Mouse (Mus musculus) testis, adult 2 months (tissue): ENCODE measurements around the gene Setd2.

Experiments
- CTCF ChIP-seq: fragments of 200-500 bp; IDR thresholded peaks from 2 replicates; pipeline ENCODE4 v1.5.1; 2012; ENCODE audit warnings: low read depth, mild to moderate bottlenecking, inconsistent platforms, low read length, moderate library complexity; ENCODE audit not compliant: control insufficient read depth, insufficient read depth, insufficient replicate concordance
- POLR2A ChIP-seq: fragments of 200-500 bp; IDR thresholded peaks from 2 replicates; pipeline ENCODE4 v1.6.1; 2012; ENCODE audit warnings: low read depth, mild to moderate bottlenecking, inconsistent platforms, low read length, moderate library complexity; ENCODE audit not compliant: control insufficient read depth

DNA sequence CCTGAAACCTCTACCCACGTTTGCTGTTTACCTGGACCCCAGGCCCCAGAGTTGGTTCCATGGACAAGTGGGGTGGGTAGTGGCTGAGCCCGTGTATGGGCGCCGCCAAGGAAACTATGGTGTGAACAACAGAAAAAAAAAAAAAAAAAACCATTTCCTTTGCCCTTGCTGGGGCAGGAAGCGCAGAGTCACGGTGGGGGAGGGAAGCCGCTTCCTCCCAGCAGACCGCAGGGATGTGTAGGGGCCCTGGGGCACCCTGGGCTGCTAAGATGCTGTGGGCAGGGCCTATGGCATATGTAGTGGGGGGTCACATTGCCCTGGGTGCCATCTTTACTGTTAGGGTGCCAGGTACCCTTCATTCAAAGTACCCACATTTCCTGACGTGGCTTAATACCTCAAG lies 112.8 kb downstream of the Setd2 start:
- TF ChIP-seq CTCF (no peak), POLR2A (no peak)
